Mouse (Mus musculus) embryo, embryonic 10 days (tissue): ENCODE data around the gene Mup12.
A peak's percentile ranks its signal among the peaks of the same experiment; 100 is the strongest.

ENCODE experiments used
- DNase-seq: peaks from one replicate; pipeline ENCODE4 v3.0.0-alpha.2; 2015; ENCODE audit warnings: low spot score

Mup12 gene

DNA sequence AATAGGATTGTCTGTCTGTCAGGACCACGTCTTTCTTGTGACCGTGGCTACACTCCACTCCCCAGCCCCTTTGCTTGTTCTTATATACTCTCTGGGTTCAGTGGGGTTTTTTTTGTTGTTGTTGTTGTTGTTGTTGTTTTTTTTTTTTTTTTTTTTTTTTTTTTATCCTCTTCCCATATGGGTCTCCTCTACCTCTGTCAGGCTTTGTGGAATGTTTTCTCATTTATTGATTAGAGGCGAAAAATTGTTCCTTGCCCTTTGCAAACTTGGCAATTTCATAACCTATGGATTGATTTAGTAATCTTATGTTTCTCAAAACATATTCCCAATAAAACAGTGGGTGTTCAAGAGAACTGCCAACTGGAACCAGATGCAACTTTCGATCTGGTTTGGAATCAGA is at the start of gene Mup12:
Gene Mup12 (minus strand): TSS at position 101 of the 400 bp plus-strand sequence.
- DNase-seq, result peak; percentile 0
